Mouse (Mus musculus): Measurements from ENCODE around the gene Exosc5.

Exosc5 gene

GRCm38 (mm10) chr7:25705801-25706251 lies 46.9 kb downstream of the Exosc5 start:
- peak; percentile 58 for DNase-seq (ENCODE audit: low read depth, low spot score)

GRCm38 (mm10) chr7:25706578-25707170 lies 47.7 kb downstream of the Exosc5 start:
- DNase-seq (ENCODE audit: low read depth, low spot score): no peak

- DNase-seq (ENCODE audit: low read depth, low spot score): no peak
Measured at GRCm38 (mm10) chr7:25707581-25708292, 48.8 kb downstream of the Exosc5 start.

- DNase-seq (ENCODE audit: low read depth, low spot score): no peak
Measured at GRCm38 (mm10) chr7:25709961-25710360, 51.0 kb downstream of the Exosc5 start.

GRCm38 (mm10) chr7:25710519-25711130 lies 51.7 kb downstream of the Exosc5 start:
- no peak for DNase-seq (ENCODE audit: low read depth, low spot score)

GRCm38 (mm10) chr7:25711165-25711564 lies 52.2 kb downstream of the Exosc5 start:
- no peak for DNase-seq (ENCODE audit: low read depth, low spot score)

- DNase-seq (ENCODE audit: low read depth, low spot score): peak; percentile 58
Measured at GRCm38 (mm10) chr7:25711731-25712197, 52.8 kb downstream of the Exosc5 start.

- DNase-seq (ENCODE audit: low read depth, low spot score): no peak
Measured at GRCm38 (mm10) chr7:25712801-25713200, 53.8 kb downstream of the Exosc5 start.

GRCm38 (mm10) chr7:25714581-25714980 lies 55.6 kb downstream of the Exosc5 start:
- no peak for DNase-seq (ENCODE audit: low read depth, low spot score)

- no peak for DNase-seq (ENCODE audit: low read depth, low spot score)
Measured at GRCm38 (mm10) chr7:25715731-25716271, 56.8 kb downstream of the Exosc5 start.

GRCm38 (mm10) chr7:25717478-25717877 lies 58.5 kb downstream of the Exosc5 start:
- DNase-seq (ENCODE audit: low read depth, low spot score): no peak

- peak; percentile 97 for DNase-seq (ENCODE audit: low read depth, low spot score)
Measured at GRCm38 (mm10) chr7:25718788-25719417, 59.9 kb downstream of the Exosc5 start, which contains the start of gene Ccdc97. TSS of gene Ccdc97 (minus strand) at chr7:25719088.

GRCm38 (mm10) chr7:25719761-25720610 lies 61.0 kb downstream of the Exosc5 start:
- DNase-seq (ENCODE audit: low read depth, low spot score): no peak

- DNase-seq (ENCODE audit: low read depth, low spot score): no peak
Measured at GRCm38 (mm10) chr7:25720760-25721159, 61.8 kb downstream of the Exosc5 start.
